Mouse (Mus musculus): ENCODE results near the gene Gfod1. TPM values are rescaled to one million over a fixed set of nuclear protein-coding genes. Genes with fewer than 3 reads are reported as not detected.

The Gfod1 gene
- polyA plus RNA-seq, 1 experiment from 2014 or later = 0.41 TPM

DNA sequence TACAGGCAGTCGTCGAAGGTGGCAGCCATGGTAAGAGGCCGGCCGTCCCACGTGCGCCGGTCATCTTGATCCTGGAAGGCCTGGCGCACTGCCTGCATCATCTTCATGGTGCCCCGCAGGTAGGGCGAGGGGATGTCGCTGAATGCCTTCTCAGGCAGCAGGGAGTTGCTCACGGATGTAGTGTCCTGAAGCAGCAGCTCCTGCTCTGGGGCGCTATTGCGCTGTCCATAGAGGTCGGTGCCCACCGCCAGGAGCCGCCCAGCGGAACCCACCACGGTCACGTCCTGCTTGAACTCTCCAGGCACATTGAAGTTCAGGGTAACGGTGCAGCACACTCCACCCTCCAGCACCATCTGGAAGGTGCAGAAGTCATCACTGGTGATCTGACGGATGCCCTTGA, 103.5 kb downstream of the Gfod1 start:
- H3K9me3 ChIP-seq (replicated peaks; ENCODE audit: control insufficient read depth, low read length) = no peaks in the 10 kb centered on the region
- 72% methylated on average over 22 of the region's 22 CpGs for WGBS
- H3K36me3 ChIP-seq (ENCODE audit: control insufficient read depth, insufficient read depth, low read length) = no peaks in the 10 kb centered on the region
- H3K4me2 ChIP-seq (ENCODE audit: low read depth, low read length) = no peak overlapping the region
- ATAC-seq (ENCODE audit: insufficient read depth, low FRiP score) = no peak
- no peak overlapping the region for H3K4me3 ChIP-seq (replicated peaks; ENCODE audit: low read length)
- H3K4me1 ChIP-seq (ENCODE audit: control insufficient read depth, insufficient read depth, low read length) = 0 out of 2 replicates have a peak, but pooled peaks cover 7% of the 10 kb centered on the region
- H3K27ac ChIP-seq (ENCODE audit: low read length) = no peak overlapping the region
- no peaks in the 10 kb centered on the region for H3K27me3 ChIP-seq (ENCODE audit: control insufficient read depth, insufficient read depth, low read length)
- H3K9ac ChIP-seq (ENCODE audit: low read length) = no peak overlapping the region

DNA sequence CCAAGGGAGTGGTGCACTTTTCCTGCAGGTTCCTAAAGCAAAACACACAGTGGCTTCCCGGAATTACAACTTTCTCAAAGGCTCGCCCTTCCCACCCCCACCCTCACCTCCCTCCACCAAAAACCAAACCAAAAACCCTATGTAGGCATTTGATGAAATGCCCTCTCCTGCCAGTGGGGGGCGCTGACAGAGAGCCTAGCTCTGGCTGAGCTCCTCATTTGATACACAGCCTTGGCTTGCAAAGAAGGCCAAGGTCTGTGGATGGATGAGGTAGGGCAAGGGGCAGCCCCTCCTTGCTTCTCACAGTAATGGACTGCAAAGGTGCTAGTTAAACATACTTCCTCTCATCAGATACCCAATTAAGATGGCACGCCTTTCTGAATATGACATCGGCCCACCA, 104.2 kb downstream of the Gfod1 start:
- H3K27ac ChIP-seq (ENCODE audit: low read length) = no peak overlapping the region
- H3K9me3 ChIP-seq (replicated peaks; ENCODE audit: control insufficient read depth, low read length) = no peaks in the 10 kb centered on the region
- 0 out of 2 replicates have a peak, but pooled peaks cover 7% of the 10 kb centered on the region for H3K4me1 ChIP-seq (ENCODE audit: control insufficient read depth, insufficient read depth, low read length)
- H3K9ac ChIP-seq (ENCODE audit: low read length) = no peak overlapping the region
- no peak for ATAC-seq (ENCODE audit: insufficient read depth, low FRiP score)
- no peak overlapping the region for H3K4me3 ChIP-seq (replicated peaks; ENCODE audit: low read length)
- no peaks in the 10 kb centered on the region for H3K27me3 ChIP-seq (ENCODE audit: control insufficient read depth, insufficient read depth, low read length)
- WGBS = 65% methylated on average over 5 of the region's 5 CpGs
- no peak overlapping the region for H3K4me2 ChIP-seq (ENCODE audit: low read depth, low read length)
- H3K36me3 ChIP-seq (ENCODE audit: control insufficient read depth, insufficient read depth, low read length) = no peaks in the 10 kb centered on the region

DNA sequence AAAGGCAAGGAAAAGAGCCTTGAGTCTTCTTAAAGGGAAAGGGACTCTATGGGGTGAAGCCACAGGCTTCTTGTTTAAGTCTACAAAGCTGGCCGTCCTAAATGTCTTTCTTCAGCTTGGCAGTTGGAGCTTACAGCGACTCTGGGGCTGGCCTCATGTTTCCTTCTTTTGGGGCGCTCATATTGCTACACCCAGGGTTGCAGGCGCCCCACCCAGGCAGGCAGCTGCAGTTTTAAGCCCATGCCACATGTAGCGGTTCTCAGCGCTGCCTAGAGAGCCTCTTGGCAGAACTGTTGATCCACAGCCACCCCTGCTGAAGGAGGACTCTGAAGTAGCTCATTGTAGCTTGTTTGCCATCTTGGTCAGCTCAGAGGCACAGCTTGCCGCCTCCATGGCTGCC, 104.7 kb downstream of the Gfod1 start:
- Histone ChIP-seq H3K36me3 (ENCODE audit: control insufficient read depth, insufficient read depth, low read length) (no peaks in the 10 kb centered on the region), H3K27me3 (ENCODE audit: control insufficient read depth, insufficient read depth, low read length) (no peaks in the 10 kb centered on the region), H3K4me2 (ENCODE audit: low read depth, low read length) (no peak overlapping the region), H3K4me3 (replicated peaks; ENCODE audit: low read length) (no peak overlapping the region), H3K9ac (ENCODE audit: low read length) (no peak overlapping the region), H3K4me1 (ENCODE audit: control insufficient read depth, insufficient read depth, low read length) (0 out of 2 replicates have a peak, but pooled peaks cover 7% of the 10 kb centered on the region), H3K27ac (ENCODE audit: low read length) (no peak overlapping the region), H3K9me3 (replicated peaks; ENCODE audit: control insufficient read depth, low read length) (no peaks in the 10 kb centered on the region)
- no peak for ATAC-seq (ENCODE audit: insufficient read depth, low FRiP score)
- WGBS = 78% methylated on average over 7 of the region's 7 CpGs

DNA sequence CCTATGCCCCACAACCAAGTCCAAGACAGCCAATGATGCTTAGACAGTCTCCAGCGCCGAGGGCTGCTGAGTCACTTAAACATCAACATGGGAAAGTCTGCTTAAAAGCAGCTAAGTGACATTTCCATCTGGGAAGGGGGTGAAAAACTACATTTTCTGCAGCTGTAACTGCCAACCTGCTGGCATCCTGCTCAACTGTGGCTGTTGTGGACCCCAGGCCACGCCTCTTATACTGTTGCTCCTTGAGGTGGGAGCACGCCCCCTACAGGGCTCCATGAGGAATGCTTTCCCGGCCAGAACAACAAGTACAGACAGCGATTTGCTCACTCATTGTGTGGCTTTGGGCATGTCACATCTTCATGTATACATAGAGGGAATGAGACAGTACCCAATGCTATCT, 106.8 kb downstream of the Gfod1 start:
- Histone ChIP-seq H3K27ac (ENCODE audit: low read length) (no peak overlapping the region), H3K4me2 (ENCODE audit: low read depth, low read length) (no peak overlapping the region), H3K4me3 (replicated peaks; ENCODE audit: low read length) (no peak overlapping the region), H3K9me3 (replicated peaks; ENCODE audit: control insufficient read depth, low read length) (no peaks in the 10 kb centered on the region), H3K9ac (ENCODE audit: low read length) (no peak overlapping the region), H3K27me3 (ENCODE audit: control insufficient read depth, insufficient read depth, low read length) (no peaks in the 10 kb centered on the region), H3K4me1 (ENCODE audit: control insufficient read depth, insufficient read depth, low read length) (peaks cover 9% of the 10 kb centered on the region; the same call in 1 of the 2 replicates), H3K36me3 (ENCODE audit: control insufficient read depth, insufficient read depth, low read length) (no peaks in the 10 kb centered on the region)
- no peak for ATAC-seq (ENCODE audit: insufficient read depth, low FRiP score)
- 63% methylated on average over 6 of the region's 6 CpGs for WGBS

DNA sequence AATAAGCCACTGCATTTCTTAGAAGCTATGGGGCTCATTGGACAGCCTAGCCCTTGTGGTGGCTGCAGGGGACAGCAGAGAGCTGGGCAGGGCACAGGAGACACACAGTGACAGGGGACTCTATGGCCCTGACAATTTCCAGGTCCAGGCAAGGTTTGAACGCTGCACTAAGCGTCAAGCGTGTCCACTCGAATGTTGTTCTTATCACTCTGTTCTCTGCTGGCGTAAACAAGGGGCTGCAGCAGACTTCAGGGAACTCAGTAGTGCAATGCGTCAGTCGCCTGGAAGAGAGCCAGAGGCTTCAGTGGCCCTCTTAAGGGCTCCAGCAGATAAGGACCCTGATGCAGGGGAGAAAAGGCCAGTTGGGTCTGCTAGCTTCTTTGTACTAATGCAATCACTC, 108.0 kb downstream of the Gfod1 start:
- WGBS = 12% methylated on average over 7 of the region's 7 CpGs
- peaks cover 21% of the 10 kb centered on the region for H3K4me1 ChIP-seq (ENCODE audit: control insufficient read depth, insufficient read depth, low read length)
- H3K4me3 ChIP-seq (replicated peaks; ENCODE audit: low read length) = no peak overlapping the region
- H3K27ac ChIP-seq (ENCODE audit: low read length) = no peak overlapping the region
- no peak overlapping the region for H3K9ac ChIP-seq (ENCODE audit: low read length)
- H3K4me2 ChIP-seq (ENCODE audit: low read depth, low read length) = no peak overlapping the region
- ATAC-seq (ENCODE audit: insufficient read depth, low FRiP score) = no peak
- no peaks in the 10 kb centered on the region for H3K27me3 ChIP-seq (ENCODE audit: control insufficient read depth, insufficient read depth, low read length)
- no peaks in the 10 kb centered on the region for H3K36me3 ChIP-seq (ENCODE audit: control insufficient read depth, insufficient read depth, low read length)
- no peaks in the 10 kb centered on the region for H3K9me3 ChIP-seq (replicated peaks; ENCODE audit: control insufficient read depth, low read length)

DNA sequence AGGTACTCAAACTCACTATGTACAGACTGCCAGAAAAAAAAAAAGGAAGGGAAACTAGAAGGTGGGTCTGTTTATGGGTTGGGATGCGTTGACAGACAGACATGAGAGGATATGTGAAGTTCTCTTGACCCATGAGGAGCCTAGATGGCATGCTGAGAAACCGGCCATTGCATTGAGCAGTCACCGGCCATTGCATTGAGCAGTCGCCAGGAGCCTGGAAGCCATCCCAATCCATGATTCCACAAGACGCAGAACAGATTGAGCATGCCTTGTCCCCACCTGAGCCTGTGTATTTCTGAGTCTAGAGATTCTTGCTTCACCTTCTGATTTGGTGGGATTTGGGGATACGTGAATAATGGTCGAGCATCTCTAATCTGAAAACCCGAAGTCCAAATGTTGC, 110.0 kb downstream of the Gfod1 start:
- H3K36me3 ChIP-seq (ENCODE audit: control insufficient read depth, insufficient read depth, low read length) = no peaks in the 10 kb centered on the region
- no peak for ATAC-seq (ENCODE audit: insufficient read depth, low FRiP score)
- H3K9me3 ChIP-seq (replicated peaks; ENCODE audit: control insufficient read depth, low read length) = no peaks in the 10 kb centered on the region
- no peaks in the 10 kb centered on the region for H3K27me3 ChIP-seq (ENCODE audit: control insufficient read depth, insufficient read depth, low read length)
- H3K9ac ChIP-seq (ENCODE audit: low read length) = no peak overlapping the region
- H3K27ac ChIP-seq (ENCODE audit: low read length) = no peak overlapping the region
- H3K4me1 ChIP-seq (ENCODE audit: control insufficient read depth, insufficient read depth, low read length) = peaks cover 21% of the 10 kb centered on the region
- WGBS = 92% methylated on average over 8 of the region's 8 CpGs
- no peak overlapping the region for H3K4me2 ChIP-seq (ENCODE audit: low read depth, low read length)
- no peak overlapping the region for H3K4me3 ChIP-seq (replicated peaks; ENCODE audit: low read length)

DNA sequence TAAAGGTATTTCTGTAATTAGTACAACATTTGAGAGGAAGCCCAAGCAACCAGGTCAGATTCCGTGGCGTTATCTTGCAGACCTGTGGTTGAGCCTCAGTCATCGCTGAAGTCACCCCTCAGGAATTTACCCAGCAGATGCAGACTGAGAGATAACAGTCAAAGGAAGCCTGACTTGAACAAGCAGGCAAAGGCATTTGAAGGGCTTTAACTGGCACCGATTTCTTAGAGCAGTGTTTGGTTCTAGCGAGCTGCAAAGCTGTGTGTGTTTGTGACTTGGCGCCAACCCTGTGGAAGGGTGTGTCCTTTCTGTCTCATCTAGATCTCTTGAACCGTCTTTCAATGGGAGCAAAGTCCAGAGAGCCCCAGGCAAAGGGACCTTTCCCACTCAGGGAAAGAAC, 110.7 kb downstream of the Gfod1 start:
- Histone ChIP-seq H3K27me3 (ENCODE audit: control insufficient read depth, insufficient read depth, low read length) (no peaks in the 10 kb centered on the region), H3K4me3 (replicated peaks; ENCODE audit: low read length) (no peak overlapping the region), H3K4me1 (ENCODE audit: control insufficient read depth, insufficient read depth, low read length) (peaks cover 21% of the 10 kb centered on the region), H3K4me2 (ENCODE audit: low read depth, low read length) (no peak overlapping the region), H3K9ac (ENCODE audit: low read length) (no peak overlapping the region), H3K27ac (ENCODE audit: low read length) (no peak overlapping the region), H3K36me3 (ENCODE audit: control insufficient read depth, insufficient read depth, low read length) (no peaks in the 10 kb centered on the region), H3K9me3 (replicated peaks; ENCODE audit: control insufficient read depth, low read length) (no peaks in the 10 kb centered on the region)
- ATAC-seq (ENCODE audit: insufficient read depth, low FRiP score) = 0 out of 2 replicates have a peak, but pooled peaks have one; percentile 21
- WGBS = 24% methylated on average over 7 of the region's 7 CpGs

DNA sequence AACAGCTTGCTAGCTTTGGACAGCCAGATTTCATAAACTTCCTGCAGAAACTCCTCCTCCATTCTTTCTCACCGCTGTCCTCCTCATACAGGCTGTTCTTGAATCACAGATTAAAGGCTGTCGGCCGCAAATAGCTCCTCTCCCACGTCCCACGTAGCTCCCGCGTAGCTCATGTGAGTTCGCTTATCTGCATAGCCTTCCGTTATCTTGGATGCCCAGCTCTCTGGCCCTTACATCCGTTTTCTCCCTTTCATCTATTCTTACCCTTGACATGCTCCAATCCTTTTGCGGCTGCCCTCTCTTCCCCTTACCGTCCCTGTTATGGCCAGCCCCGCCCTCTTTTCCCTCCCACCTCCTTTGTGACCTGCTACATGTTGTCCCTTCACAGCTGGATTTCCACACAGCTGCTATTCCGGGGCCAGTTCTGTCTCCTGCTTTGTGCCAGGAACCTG, 112.2 kb downstream of the Gfod1 start:
- H3K9ac ChIP-seq (ENCODE audit: low read length) = peak overlapping the region; percentile 47
- H3K4me3 ChIP-seq (replicated peaks; ENCODE audit: low read length) = peak overlapping the region; percentile 32
- H3K36me3 ChIP-seq (ENCODE audit: control insufficient read depth, insufficient read depth, low read length) = no peaks in the 10 kb centered on the region
- ATAC-seq (ENCODE audit: insufficient read depth, low FRiP score) = no peak
- H3K9me3 ChIP-seq (replicated peaks; ENCODE audit: control insufficient read depth, low read length) = no peaks in the 10 kb centered on the region
- H3K4me1 ChIP-seq (ENCODE audit: control insufficient read depth, insufficient read depth, low read length) = peaks cover 21% of the 10 kb centered on the region
- WGBS = 4% methylated on average over 14 of the region's 14 CpGs
- H3K27ac ChIP-seq (ENCODE audit: low read length) = no peak overlapping the region
- H3K27me3 ChIP-seq (ENCODE audit: control insufficient read depth, insufficient read depth, low read length) = no peaks in the 10 kb centered on the region
- peak overlapping the region; percentile 54 for H3K4me2 ChIP-seq (ENCODE audit: low read depth, low read length)

DNA sequence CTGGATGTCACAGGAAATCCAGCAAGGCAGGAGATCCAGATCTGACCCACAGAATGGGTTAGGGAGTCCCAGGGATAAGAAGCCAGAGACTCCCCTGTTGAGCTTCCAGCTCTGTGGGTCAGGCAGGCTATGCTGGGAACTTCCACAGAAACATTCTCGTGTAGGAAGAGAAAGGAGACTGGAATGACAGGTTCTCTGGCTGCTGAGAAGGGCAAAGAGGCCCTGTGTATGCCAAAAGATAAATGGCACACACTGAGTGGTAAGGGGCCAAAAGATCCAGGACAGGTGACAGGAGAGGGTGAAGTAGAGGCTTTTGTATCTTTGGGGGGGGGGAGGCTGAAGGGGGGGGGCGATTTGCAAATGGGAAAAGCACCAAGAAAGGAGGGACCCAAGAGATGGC, 112.7 kb downstream of the Gfod1 start:
- WGBS = 35% methylated on average over 2 of the region's 2 CpGs
- no peak for ATAC-seq (ENCODE audit: insufficient read depth, low FRiP score)
- Histone ChIP-seq H3K4me2 (ENCODE audit: low read depth, low read length) (peak overlapping the region; percentile 54), H3K4me1 (ENCODE audit: control insufficient read depth, insufficient read depth, low read length) (peaks cover 20% of the 10 kb centered on the region), H3K27me3 (ENCODE audit: control insufficient read depth, insufficient read depth, low read length) (no peaks in the 10 kb centered on the region), H3K36me3 (ENCODE audit: control insufficient read depth, insufficient read depth, low read length) (no peaks in the 10 kb centered on the region), H3K27ac (ENCODE audit: low read length) (no peak overlapping the region), H3K9me3 (replicated peaks; ENCODE audit: control insufficient read depth, low read length) (no peaks in the 10 kb centered on the region), H3K4me3 (replicated peaks; ENCODE audit: low read length) (no peak overlapping the region; the same call in 1 of the 2 replicates), H3K9ac (ENCODE audit: low read length) (no peak overlapping the region)

DNA sequence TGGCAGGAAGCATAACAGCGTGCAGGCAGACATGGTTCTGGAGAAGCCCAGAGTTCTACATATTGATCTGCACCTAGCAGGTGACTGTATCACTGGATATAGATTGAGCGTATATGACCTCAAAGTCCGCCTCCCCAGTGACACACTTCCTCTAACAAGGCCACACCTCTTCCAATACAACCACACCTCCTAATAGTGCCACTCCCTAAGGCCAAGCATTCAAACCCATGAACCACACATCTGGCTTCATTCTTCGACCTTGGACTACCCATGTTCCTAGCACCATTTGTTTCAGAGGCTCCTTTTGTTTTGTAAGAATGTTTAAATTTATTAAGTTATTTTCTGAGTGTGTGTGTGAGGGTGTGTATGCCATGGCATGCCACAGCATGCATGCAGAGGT, 116.2 kb downstream of the Gfod1 start:
- Histone ChIP-seq H3K9ac (ENCODE audit: low read length) (no peak overlapping the region), H3K4me3 (replicated peaks; ENCODE audit: low read length) (no peak overlapping the region), H3K36me3 (ENCODE audit: control insufficient read depth, insufficient read depth, low read length) (no peaks in the 10 kb centered on the region), H3K4me2 (ENCODE audit: low read depth, low read length) (no peak overlapping the region), H3K4me1 (ENCODE audit: control insufficient read depth, insufficient read depth, low read length) (peaks cover 12% of the 10 kb centered on the region), H3K27ac (ENCODE audit: low read length) (no peak overlapping the region), H3K27me3 (ENCODE audit: control insufficient read depth, insufficient read depth, low read length) (no peaks in the 10 kb centered on the region), H3K9me3 (replicated peaks; ENCODE audit: control insufficient read depth, low read length) (no peaks in the 10 kb centered on the region)
- 95% methylated on average over 4 of the region's 4 CpGs for WGBS
- ATAC-seq (ENCODE audit: insufficient read depth, low FRiP score) = no peak

Measured in stomach, embryonic 16.5 days (tissue).